Mouse (Mus musculus) heart, adult 8-10 months (tissue): ENCODE results near the gene Smim14. TPM values are rescaled to one million over a fixed set of nuclear protein-coding genes. Genes with fewer than 3 reads are reported as not detected.
"Not testable (repeated sequence)": the region's sequence is repeated elsewhere in the genome, so short reads cannot be mapped to it uniquely, and the experiment has no call there.

ENCODE experiments used
- DNase-seq: peaks from one replicate; pipeline ENCODE4 v3.0.0; 2022; ENCODE audit warnings: low spot score
- total RNA-seq, 4 experiments: library from RNA; stranded (reverse); gene quantifications; 2 replicates each; pipeline ENCODE4 v1.2.4; 2022

The Smim14 gene
- total RNA-seq = 100 to 1,000 TPM in 1 of 4 experiments, 10 to 100 TPM in 3; 92.2 to 104 (median 96.7) TPM

- peak; percentile 90 for DNase-seq
These were observed at the start of gene Smim14, which contains the start of gene Ube2k for GRCm38 (mm10) chr5:65536751-65537419. Gene Smim14, minus strand, starts transcription at chr5:65537184. Gene Ube2k, plus strand, starts transcription at chr5:65537233.

- DNase-seq = no peak
These were observed 49.3 kb upstream of the Smim14 start for GRCm38 (mm10) chr5:65586291-65586690.

GRCm38 (mm10) chr5:65578545-65578944, 41.6 kb upstream of the Smim14 start:
- no peak for DNase-seq

- no peak for DNase-seq
These were observed 38.9 kb upstream of the Smim14 start for GRCm38 (mm10) chr5:65575896-65576295.

GRCm38 (mm10) chr5:65574876-65575275, 37.9 kb upstream of the Smim14 start:
- no peak for DNase-seq

- DNase-seq = no peak
These were observed 28.5 kb upstream of the Smim14 start for GRCm38 (mm10) chr5:65565486-65565885.

- DNase-seq = no peak
These were observed 24.3 kb upstream of the Smim14 start for GRCm38 (mm10) chr5:65561125-65561893.

- DNase-seq = no peak
These were observed 20.1 kb upstream of the Smim14 start for GRCm38 (mm10) chr5:65557109-65557508.

- no peak for DNase-seq
These were observed 12.7 kb upstream of the Smim14 start for GRCm38 (mm10) chr5:65549677-65550076.

- DNase-seq = no peak
These were observed 7.6 kb upstream of the Smim14 start for GRCm38 (mm10) chr5:65544616-65545015.

GRCm38 (mm10) chr5:65543491-65543890, 6.5 kb upstream of the Smim14 start:
- no peak for DNase-seq

GRCm38 (mm10) chr5:65541889-65542288, 4.9 kb upstream of the Smim14 start:
- no peak for DNase-seq

- DNase-seq = no peak
These were observed 2.8 kb upstream of the Smim14 start for GRCm38 (mm10) chr5:65539786-65540185.

GRCm38 (mm10) chr5:65538829-65539228, 1.8 kb upstream of the Smim14 start:
- no peak for DNase-seq

- peak; percentile 13 for DNase-seq
These were observed 1.1 kb upstream of the Smim14 start for GRCm38 (mm10) chr5:65538121-65538520.

GRCm38 (mm10) chr5:65537420-65538071, 562 bp upstream of the Smim14 start:
- DNase-seq = peak; percentile 14

- DNase-seq = not testable (repeated sequence)
These were observed 917 bp downstream of the Smim14 start for GRCm38 (mm10) chr5:65536068-65536465.

- DNase-seq = peak; percentile 70
These were observed 1.4 kb downstream of the Smim14 start for GRCm38 (mm10) chr5:65535457-65536067.

- no peak for DNase-seq
These were observed 2.5 kb downstream of the Smim14 start for GRCm38 (mm10) chr5:65534496-65534895.

GRCm38 (mm10) chr5:65531283-65531682, 5.7 kb downstream of the Smim14 start:
- no peak for DNase-seq

GRCm38 (mm10) chr5:65525674-65526443, 11.1 kb downstream of the Smim14 start:
- no peak for DNase-seq
